Mouse (Mus musculus) erythroblast, embryonic 14.5 days (primary cell): Measurements from ENCODE around the gene Rnpc3.

Experiments used
- GATA1 ChIP-seq: IDR thresholded peaks from 2 replicates; pipeline ENCODE4 v1.6.1; 2012; ENCODE audit warnings: low read length, inconsistent platforms, mixed read lengths
- TAL1 ChIP-seq: IDR thresholded peaks from 3 replicates; pipeline ENCODE4 v1.6.1; 2012; ENCODE audit warnings: low read length, inconsistent platforms, mixed read lengths

GRCm38 (mm10) chr3:113654335-113654734 lies 24.4 kb upstream of the Rnpc3 start:
- TF ChIP-seq GATA1 (no peak), TAL1 (no peak)
